Comparison of ENCODE assay signal across 8 mouse cellular contexts in the genomic region with DNA sequence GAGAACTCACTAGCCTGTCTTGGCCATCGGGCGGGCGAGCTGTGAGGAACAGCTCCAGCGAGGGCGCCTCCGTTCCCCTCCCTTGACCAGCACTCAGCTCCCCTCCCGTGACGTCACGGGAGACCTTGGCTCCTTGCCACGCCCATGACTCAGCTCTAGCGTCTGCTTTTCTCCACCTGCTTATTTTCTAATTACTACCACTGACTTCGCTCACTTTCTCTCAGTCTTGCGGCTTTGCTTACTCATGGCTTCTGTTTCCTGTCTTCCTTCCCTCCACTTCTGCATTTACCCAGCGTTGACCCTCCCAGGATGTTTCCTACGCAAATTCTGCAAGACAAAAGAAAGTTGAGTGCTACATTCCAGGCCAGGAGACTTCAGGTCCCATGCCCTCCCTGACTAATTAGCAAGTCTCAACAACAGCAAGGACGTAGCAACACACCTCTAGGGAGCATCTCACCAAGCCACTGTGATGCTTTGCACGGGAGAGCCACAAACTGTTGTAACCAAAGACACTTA. TPM values are rescaled to one million over a fixed set of nuclear protein-coding genes. Genes with fewer than 3 reads are reported as not detected.
DNase-seq lines count a peak whose midpoint lies in the region; ATAC-seq and TF ChIP-seq lines count a peak whose summit lies in the region.

No protein-coding gene starts in this region.

- H3K4me2 ChIP-seq in embryonic facial prominence, embryonic 15.5 days (replicated peaks): peak overlapping the region; percentile 27
- H3K4me2 ChIP-seq in heart, embryonic 14.5 days (ENCODE audit: low read length): peak overlapping the region; percentile 56
- peak overlapping the region; percentile 50 for H3K4me2 ChIP-seq in kidney, embryonic 16.5 days (replicated peaks; ENCODE audit: low read depth, low read length)

- H3K27me3 ChIP-seq in ES-Bruce4 (ENCODE audit: control insufficient read depth, insufficient read depth, low read length, poor library complexity, severe bottlenecking): no peaks in the 10 kb centered on the region
- no peaks in the 10 kb centered on the region for H3K27me3 ChIP-seq in embryonic facial prominence, embryonic 15.5 days
- peaks cover 86% of the 10 kb centered on the region for H3K27me3 ChIP-seq in heart, embryonic 14.5 days (ENCODE audit: control insufficient read depth, insufficient read depth, low read length)
- H3K27me3 ChIP-seq in kidney, embryonic 16.5 days (ENCODE audit: insufficient read depth, low read length): no peaks in the 10 kb centered on the region

- DNase-seq in lung, postnatal 25 days (ENCODE audit: low spot score): peak; percentile 69
- peak; percentile 82 for DNase-seq in ovary, postnatal 36 days (ENCODE audit: low spot score)
- DNase-seq in thymus, postnatal 25 days: peak; percentile 46

- no peak for TF ChIP-seq CTCF in ES-Bruce4 (IDR thresholded peaks at IDR 0.05; ENCODE audit: low read depth, low read length)
- no peak for TF ChIP-seq CTCF in bone marrow, adult 2 months (IDR thresholded peaks at IDR 0.05; ENCODE audit: control insufficient read depth, insufficient read depth, low read length)

- WGBS in bone marrow, adult 2 months: under 1% methylated on average over 17 of the region's 17 CpGs
- WGBS in embryonic facial prominence, embryonic 15.5 days: 5% methylated on average over 17 of the region's 17 CpGs
- WGBS in heart, embryonic 14.5 days: 3% methylated on average over 17 of the region's 17 CpGs
- under 1% methylated on average over 17 of the region's 17 CpGs for WGBS in kidney, embryonic 16.5 days

- no peaks in the 10 kb centered on the region for H3K9me3 ChIP-seq in ES-Bruce4 (replicated peaks; ENCODE audit: control insufficient read depth, insufficient read depth, low read length, poor library complexity, severe bottlenecking)
- H3K9me3 ChIP-seq in embryonic facial prominence, embryonic 15.5 days (replicated peaks): no peaks in the 10 kb centered on the region
- no peaks in the 10 kb centered on the region for H3K9me3 ChIP-seq in heart, embryonic 14.5 days (ENCODE audit: control insufficient read depth, low read length)
- H3K9me3 ChIP-seq in kidney, embryonic 16.5 days (ENCODE audit: low read length): no peaks in the 10 kb centered on the region

- H3K36me3 ChIP-seq in ES-Bruce4 (ENCODE audit: control insufficient read depth, insufficient read depth, low read length, poor library complexity, severe bottlenecking): no peaks in the 10 kb centered on the region
- no peaks in the 10 kb centered on the region for H3K36me3 ChIP-seq in embryonic facial prominence, embryonic 15.5 days
- H3K36me3 ChIP-seq in heart, embryonic 14.5 days (ENCODE audit: control insufficient read depth, insufficient read depth, low read length): no peaks in the 10 kb centered on the region
- no peaks in the 10 kb centered on the region for H3K36me3 ChIP-seq in kidney, embryonic 16.5 days (ENCODE audit: insufficient read depth, low read length)

- H3K9ac ChIP-seq in ES-Bruce4 (ENCODE audit: low read depth, poor library complexity, severe bottlenecking): peak overlapping the region; percentile 17; the same call in 1 of the 2 replicates
- H3K9ac ChIP-seq in embryonic facial prominence, embryonic 15.5 days: no peak overlapping the region
- peak overlapping the region; percentile 46; the same call in 1 of the 2 replicates for H3K9ac ChIP-seq in heart, embryonic 14.5 days (ENCODE audit: low read length)
- no peak overlapping the region for H3K9ac ChIP-seq in kidney, embryonic 16.5 days (replicated peaks; ENCODE audit: low read length)

- H3K4me3 ChIP-seq in ES-Bruce4 (ENCODE audit: low read depth, low read length): peak overlapping the region; percentile 4
- peak overlapping the region; percentile 40 for H3K4me3 ChIP-seq in bone marrow, adult 2 months (replicated peaks; ENCODE audit: control insufficient read depth, low read depth, low read length)
- H3K4me3 ChIP-seq in embryonic facial prominence, embryonic 15.5 days (replicated peaks): peak overlapping the region; percentile 6; the same call in 1 of the 2 replicates
- peak overlapping the region; percentile 21 to 27 for H3K4me3 ChIP-seq in heart, embryonic 14.5 days (ENCODE audit: control insufficient read depth in 1 of 2, insufficient read depth in 1 of 2, low read depth in 1 of 2, low read length in 2 of 2)
- H3K4me3 ChIP-seq in kidney, embryonic 16.5 days (ENCODE audit: low read length): peak overlapping the region; percentile 28

- peaks cover 21% of the 10 kb centered on the region for H3K4me1 ChIP-seq in ES-Bruce4 (ENCODE audit: control insufficient read depth, insufficient read depth, low read length)
- peaks cover 1% of the 10 kb centered on the region; the same call in 1 of the 2 replicates for H3K4me1 ChIP-seq in bone marrow, adult 2 months (ENCODE audit: control insufficient read depth, insufficient read depth, low read length)
- peaks cover 14% of the 10 kb centered on the region; the same call in 1 of the 2 replicates for H3K4me1 ChIP-seq in embryonic facial prominence, embryonic 15.5 days
- H3K4me1 ChIP-seq in heart, embryonic 14.5 days (ENCODE audit: control insufficient read depth in 2 of 2, insufficient read depth in 2 of 2, low read length in 2 of 2): peaks cover 8 to 11% of the 10 kb centered on the region in 2 experiments
- peaks cover 9% of the 10 kb centered on the region for H3K4me1 ChIP-seq in kidney, embryonic 16.5 days (ENCODE audit: insufficient read depth, low read length)

- peak; percentile 51; the same call in 1 of the 2 replicates for ATAC-seq in embryonic facial prominence, embryonic 15.5 days (ENCODE audit: insufficient number of reproducible peaks, low FRiP score, low TSS enrichment, low read depth)
- peak; percentile 50; the same call in 1 of the 2 replicates for ATAC-seq in heart, embryonic 14.5 days (ENCODE audit: insufficient number of reproducible peaks, insufficient read depth, low FRiP score, low read depth)
- ATAC-seq in kidney, embryonic 16.5 days (ENCODE audit: low FRiP score, low TSS enrichment): peak; percentile 83

- no peak for TF ChIP-seq POLR2A in ES-Bruce4 (IDR thresholded peaks at IDR 0.05; ENCODE audit: insufficient read depth, low read length)
- peak; percentile 35; the same call in 1 of the 2 replicates for TF ChIP-seq POLR2A in bone marrow, adult 2 months (IDR thresholded peaks at IDR 0.05; ENCODE audit: borderline replicate concordance, control insufficient read depth, low read depth, low read length)

- H3K27ac ChIP-seq in ES-Bruce4 (ENCODE audit: insufficient read depth, low read length): peak overlapping the region; percentile 97
- peak overlapping the region; percentile 26 for H3K27ac ChIP-seq in bone marrow, adult 2 months (ENCODE audit: control insufficient read depth, insufficient read depth, low read depth, low read length, poor library complexity)
- no peak overlapping the region for H3K27ac ChIP-seq in embryonic facial prominence, embryonic 15.5 days (replicated peaks)
- no peak overlapping the region for H3K27ac ChIP-seq in heart, embryonic 14.5 days (replicated peaks in 1 of 2; ENCODE audit: control insufficient read depth in 1 of 2, insufficient read depth in 1 of 2, low read depth in 2 of 2, low read length in 2 of 2)
- no peak overlapping the region for H3K27ac ChIP-seq in kidney, embryonic 16.5 days (ENCODE audit: low read length)

- peak; percentile 99 for TF ChIP-seq EP300 in ES-Bruce4 (IDR thresholded peaks at IDR 0.05; ENCODE audit: insufficient read depth, low read depth, low read length)

RNA-seq across cellular contexts. Expression of gene Kras, which starts 26.3 kb away (rescaled TPM):
- 101 and 104 TPM in 2 replicates for polyA plus RNA-seq in ES-Bruce4 (2011; ENCODE audit: insufficient read depth, insufficient read length, low read depth, missing spikeins)
- polyA plus RNA-seq in bone marrow, adult 2 months (2011; ENCODE audit: insufficient read depth, insufficient read length, low replicate concordance, missing spikeins): 29.6 and 37.4 TPM in 2 replicates
- 65.5 and 70.7 TPM in 2 replicates for polyA plus RNA-seq in embryonic facial prominence, embryonic 15.5 days (2015; fragmentation: Nextera tagmentation; extraction: Ambion mirVana)
- 42.8 and 46.3 TPM in 2 replicates for polyA plus RNA-seq in heart, embryonic 14.5 days (2014; fragmentation: Nextera tagmentation; extraction: Ambion mirVana)
- polyA plus RNA-seq in kidney, embryonic 16.5 days (2015; fragmentation: Nextera tagmentation; extraction: Ambion mirVana): 68.1 and 68.9 TPM in 2 replicates

Comparison
In these comparisons a context has a peak if more than half of its experiments do, and no peak if none do; other contexts are left out.
1. H3K27ac ChIP-seq: peak in ES-Bruce4 (single experiment) and bone marrow, adult 2 months (single experiment); none in embryonic facial prominence, embryonic 15.5 days (single experiment), heart, embryonic 14.5 days (0 of 2) and kidney, embryonic 16.5 days (single experiment).
2. H3K9ac ChIP-seq: peak in ES-Bruce4 (single experiment) and heart, embryonic 14.5 days (single experiment); none in embryonic facial prominence, embryonic 15.5 days (single experiment) and kidney, embryonic 16.5 days (single experiment).
3. Peak in every context shown above with its lines, with median percentiles within 50 percentile points of each other: H3K4me3 ChIP-seq, ATAC-seq, H3K4me2 ChIP-seq and DNase-seq.